Mouse (Mus musculus) spleen, postnatal 36 days (tissue): ENCODE data around the gene Fto.

Experiments
- DNase-seq, 2 experiments: peaks; one replicate each; pipeline ENCODE4 v3.0.0; 2022; ENCODE audit warnings: low spot score in 2 of 2, mixed read lengths in 1 of 2

The Fto gene

GRCm38 (mm10) chr8:91653561-91653960 is 340.2 kb downstream of the Fto start:
- no peak for DNase-seq

- no peak for DNase-seq
Observed at GRCm38 (mm10) chr8:91657381-91657780, 344.1 kb downstream of the Fto start.

GRCm38 (mm10) chr8:91660879-91661278 is 347.6 kb downstream of the Fto start:
- DNase-seq, result no peak

GRCm38 (mm10) chr8:91669461-91670071 is 356.2 kb downstream of the Fto start:
- DNase-seq, result no peak

GRCm38 (mm10) chr8:91676928-91677327 is 363.6 kb downstream of the Fto start:
- no peak for DNase-seq

GRCm38 (mm10) chr8:91679451-91679850 is 366.1 kb downstream of the Fto start:
- no peak for DNase-seq

GRCm38 (mm10) chr8:91680125-91680524 is 366.8 kb downstream of the Fto start:
- DNase-seq, result no peak

- no peak for DNase-seq
Observed at GRCm38 (mm10) chr8:91684596-91685317, 371.4 kb downstream of the Fto start.

- no peak for DNase-seq
Observed at GRCm38 (mm10) chr8:91685408-91685807, 372.1 kb downstream of the Fto start.

- DNase-seq, result no peak
Observed at GRCm38 (mm10) chr8:91692056-91692721, 378.9 kb downstream of the Fto start.

- no peak for DNase-seq
Observed at GRCm38 (mm10) chr8:91706533-91706932, 393.2 kb downstream of the Fto start.

- DNase-seq, result no peak
Observed at GRCm38 (mm10) chr8:91708661-91709060, 395.3 kb downstream of the Fto start.

GRCm38 (mm10) chr8:91709768-91710167 is 396.4 kb downstream of the Fto start:
- DNase-seq, result no peak

GRCm38 (mm10) chr8:91711202-91711601 is 397.9 kb downstream of the Fto start:
- no peak for DNase-seq

GRCm38 (mm10) chr8:91711981-91712598 is 398.8 kb downstream of the Fto start:
- no peak for DNase-seq

GRCm38 (mm10) chr8:91712731-91713569 is 399.6 kb downstream of the Fto start:
- DNase-seq, result no peak

GRCm38 (mm10) chr8:91713677-91714312 is 400.5 kb downstream of the Fto start:
- DNase-seq, result no peak

- no peak for DNase-seq
Observed at GRCm38 (mm10) chr8:91714733-91715132, 401.4 kb downstream of the Fto start.

GRCm38 (mm10) chr8:91715387-91716085 is 402.2 kb downstream of the Fto start:
- DNase-seq, result no peak
